Comparison of ENCODE assay signal across 11 mouse cellular contexts in the genomic region with DNA sequence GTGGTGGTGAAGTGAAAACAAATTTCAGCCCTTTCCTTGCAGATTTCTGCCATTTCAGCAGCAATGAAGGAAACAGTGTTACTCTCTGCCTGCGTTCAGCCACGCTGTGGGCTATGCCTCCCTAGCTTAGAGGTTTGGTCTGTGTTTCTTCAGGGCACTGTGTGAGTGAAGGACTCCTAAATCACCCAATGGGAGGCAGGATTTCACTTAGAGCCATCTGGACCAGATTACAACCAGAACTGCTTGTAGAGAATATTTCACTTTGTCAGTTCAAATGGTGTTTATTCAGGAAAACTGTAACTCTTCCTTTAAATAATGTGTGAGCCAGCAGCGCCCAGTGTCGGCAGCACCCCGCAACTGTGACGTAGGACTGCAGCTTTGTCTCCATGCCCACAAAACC. TPM values are rescaled to one million over a fixed set of nuclear protein-coding genes. Genes with fewer than 3 reads are reported as not detected.
DNase-seq lines count a peak whose midpoint lies in the region; ATAC-seq lines count a peak whose summit lies in the region.
"Had no signal": no experiment of that assay in that cellular context is flagged by ENCODE, and none has a peak within 500 bp of the region (broad histone marks: within the 10 kb centered on the region; RNA-seq: fewer than 3 reads in every experiment).

No protein-coding gene starts in this region.

- H3K4me1 ChIP-seq in heart, embryonic 14.5 days (ENCODE audit: control insufficient read depth in 2 of 2, insufficient read depth in 2 of 2, low read length in 2 of 2), result peaks cover 6 to 8% of the 10 kb centered on the region in 2 experiments; a peak in 2 of 4 replicates
- peaks cover 17% of the 10 kb centered on the region for H3K4me1 ChIP-seq in limb, embryonic 13.5 days
- no peaks in the 10 kb centered on the region for H3K4me1 ChIP-seq in liver, embryonic 12.5 days
- H3K4me1 ChIP-seq in forebrain, embryonic 11.5 days (replicated peaks; ENCODE audit: control insufficient read depth, insufficient read depth, low read length), result no peaks in the 10 kb centered on the region

- 68% methylated on average over 6 of the region's 6 CpGs for WGBS in heart, embryonic 14.5 days
- 15% methylated on average over 6 of the region's 6 CpGs for WGBS in limb, embryonic 13.5 days
- 61% methylated on average over 6 of the region's 6 CpGs for WGBS in liver, embryonic 12.5 days (ENCODE audit: insufficient replicate concordance)
- WGBS in forebrain, embryonic 11.5 days, result 84% methylated on average over 6 of the region's 6 CpGs

- no peaks in the 10 kb centered on the region for H3K36me3 ChIP-seq in heart, embryonic 14.5 days (ENCODE audit: control insufficient read depth, insufficient read depth, low read length)
- H3K36me3 ChIP-seq in limb, embryonic 13.5 days, result no peaks in the 10 kb centered on the region
- H3K36me3 ChIP-seq in liver, embryonic 12.5 days, result no peaks in the 10 kb centered on the region
- H3K36me3 ChIP-seq in forebrain, embryonic 11.5 days (ENCODE audit: control insufficient read depth, insufficient read depth, low read length), result no peaks in the 10 kb centered on the region

- no peak for DNase-seq in heart, postnatal 25 days (ENCODE audit: low spot score)
- DNase-seq in left cerebral cortex, postnatal 36 days (ENCODE audit: low spot score in 2 of 2), result peak; percentile 22 to 35
- no peak for DNase-seq in left cerebral cortex, adult 8-10 months (ENCODE audit: low spot score in 2 of 2)
- DNase-seq in embryo, embryonic 9.5 days (ENCODE audit: extremely low spot score), result peak; percentile 10
- no peak for DNase-seq in forebrain, embryonic 11.5 days (ENCODE audit: low spot score)
- DNase-seq: cerebellum, adult 2 months; kidney, postnatal 25 days; retina, postnatal 1 day had no signal

- H3K4me3 ChIP-seq in heart, embryonic 14.5 days (ENCODE audit: control insufficient read depth in 1 of 2, insufficient read depth in 1 of 2, low read depth in 1 of 2, low read length in 2 of 2), result peak overlapping the region; percentile 14 to 17; a peak in 3 of 4 replicates
- H3K4me3 ChIP-seq in limb, embryonic 13.5 days, result peak overlapping the region; percentile 24
- H3K4me3 ChIP-seq in liver, embryonic 12.5 days, result no peak overlapping the region
- H3K4me3 ChIP-seq in forebrain, embryonic 11.5 days (ENCODE audit: low read depth, low read length), result no peak overlapping the region

- H3K4me2 ChIP-seq in heart, embryonic 14.5 days (ENCODE audit: low read length), result peak overlapping the region; percentile 54
- peak overlapping the region; percentile 51 for H3K4me2 ChIP-seq in limb, embryonic 13.5 days (replicated peaks)
- no peak overlapping the region for H3K4me2 ChIP-seq in liver, embryonic 12.5 days
- H3K4me2 ChIP-seq in forebrain, embryonic 11.5 days (ENCODE audit: low read depth, low read length, severe bottlenecking), result no peak overlapping the region

- H3K9ac ChIP-seq in heart, embryonic 14.5 days (ENCODE audit: low read length), result no peak overlapping the region; the same call in 1 of the 2 replicates
- H3K9ac ChIP-seq in limb, embryonic 13.5 days, result peak overlapping the region; percentile 21; the same call in 1 of the 2 replicates
- H3K9ac ChIP-seq in liver, embryonic 12.5 days, result no peak overlapping the region
- H3K9ac ChIP-seq in forebrain, embryonic 11.5 days (ENCODE audit: low read length), result no peak overlapping the region

- H3K9me3 ChIP-seq in heart, embryonic 14.5 days (ENCODE audit: control insufficient read depth, low read length), result no peaks in the 10 kb centered on the region
- H3K9me3 ChIP-seq in limb, embryonic 13.5 days, result no peaks in the 10 kb centered on the region
- no peaks in the 10 kb centered on the region for H3K9me3 ChIP-seq in liver, embryonic 12.5 days (replicated peaks)
- no peaks in the 10 kb centered on the region for H3K9me3 ChIP-seq in forebrain, embryonic 11.5 days (ENCODE audit: control insufficient read depth, low read length)

- no peaks in the 10 kb centered on the region for H3K27me3 ChIP-seq in heart, embryonic 14.5 days (ENCODE audit: control insufficient read depth, insufficient read depth, low read length)
- H3K27me3 ChIP-seq in limb, embryonic 13.5 days, result no peaks in the 10 kb centered on the region
- H3K27me3 ChIP-seq in liver, embryonic 12.5 days (replicated peaks), result no peaks in the 10 kb centered on the region
- H3K27me3 ChIP-seq in forebrain, embryonic 11.5 days (ENCODE audit: control insufficient read depth, insufficient read depth, low read length), result no peaks in the 10 kb centered on the region

- no peak for ATAC-seq in heart, embryonic 14.5 days (ENCODE audit: insufficient number of reproducible peaks, insufficient read depth, low FRiP score, low read depth)
- peak; percentile 67 for ATAC-seq in limb, embryonic 13.5 days (ENCODE audit: low FRiP score, low read depth)
- no peak for ATAC-seq in liver, embryonic 12.5 days
- ATAC-seq in forebrain, embryonic 11.5 days (replicated peaks; ENCODE audit: low FRiP score), result no peak

- intact Hi-C loops in heart, postnatal 25 days (cut with DNase I), result no loop called here
- intact Hi-C loops in left cerebral cortex, postnatal 36 days (cut with DNase I), result no loop called here

- H3K27ac ChIP-seq in heart, embryonic 14.5 days (replicated peaks in 1 of 2; ENCODE audit: control insufficient read depth in 1 of 2, insufficient read depth in 1 of 2, low read depth in 2 of 2, low read length in 2 of 2), result no peak overlapping the region
- H3K27ac ChIP-seq in limb, embryonic 13.5 days, result peak overlapping the region; percentile 28; the same call in 1 of the 2 replicates
- no peak overlapping the region for H3K27ac ChIP-seq in liver, embryonic 12.5 days
- no peak overlapping the region for H3K27ac ChIP-seq in forebrain, embryonic 11.5 days (ENCODE audit: low read depth, low read length)

RNA-seq across cellular contexts. Expression of a gene that starts 44.5 kb away (rescaled TPM):
- polyA plus RNA-seq in heart, embryonic 14.5 days (2014; fragmentation: Nextera tagmentation; extraction: Ambion mirVana), result 3.0 and 4.2 TPM in 2 replicates
- 10 to 100 TPM in 1 of 2 experiments, 1 to 10 TPM in 1; 10.0 to 11.5 TPM for total RNA-seq in heart, postnatal 25 days (2021)
- total RNA-seq in left cerebral cortex, postnatal 36 days (2021), result 10 to 100 TPM; 51.9 to 56.7 TPM
- total RNA-seq in left cerebral cortex, adult 8-10 months (2022), result 10 to 100 TPM; 54.3 to 59.0 (median 56.3) TPM
- 7.7 and 7.8 TPM in 2 replicates for polyA plus RNA-seq in limb, embryonic 13.5 days (2015; fragmentation: Nextera tagmentation; extraction: Ambion mirVana)
- 2.3 and 2.8 TPM in 2 replicates for polyA plus RNA-seq in liver, embryonic 12.5 days (2016; fragmentation: Nextera tagmentation; extraction: Ambion mirVana)
- 1.0 and 1.6 TPM in 2 replicates for polyA plus RNA-seq in forebrain, embryonic 11.5 days (2014; fragmentation: Nextera tagmentation; extraction: Ambion mirVana)

Comparison
In these comparisons a context has a peak if more than half of its experiments do, and no peak if none do; other contexts are left out.
1. DNase-seq: peak in left cerebral cortex, postnatal 36 days (2 of 2) and embryo, embryonic 9.5 days (single experiment); none in heart, postnatal 25 days (single experiment), left cerebral cortex, adult 8-10 months (0 of 2) and forebrain, embryonic 11.5 days (single experiment).
2. H3K4me2 ChIP-seq: peak in heart, embryonic 14.5 days (single experiment) and limb, embryonic 13.5 days (single experiment); none in liver, embryonic 12.5 days (single experiment) and forebrain, embryonic 11.5 days (single experiment).
3. H3K4me3 ChIP-seq: peak in heart, embryonic 14.5 days (2 of 2) and limb, embryonic 13.5 days (single experiment); none in liver, embryonic 12.5 days (single experiment) and forebrain, embryonic 11.5 days (single experiment).